Mouse (Mus musculus) kidney, embryonic 16.5 days (tissue): ENCODE measurements at regions not wholly inside any gene's neighbourhood (a gene's known extent, or its start where the extent isn't known, plus 50 kb on each side); places are given as distances from the start of the nearest gene placed in this dataset.
"Not testable (repeated sequence)": the region's sequence is repeated elsewhere in the genome, so short reads cannot be mapped to it uniquely, and the experiment has no call there.

ENCODE experiments used
- ATAC-seq: fragments of 200-750 bp; cut with Nextera tagmentation; 2 replicates; pipeline ENCODE4 v1.8.0; 2017; ENCODE audit warnings: moderate TSS enrichment; ENCODE audit not compliant: low FRiP score, low TSS enrichment
- H3K27ac ChIP-seq: fragments of 300-500 bp; sonication (generic); 2 replicates; pipeline ENCODE4 v1.5.1; 2014; ENCODE audit warnings: low read length
- H3K27me3 ChIP-seq: fragments of 300-500 bp; sonication (generic); 2 replicates; pipeline ENCODE4 v1.6.1; 2014; ENCODE audit warnings: low read length, control low read depth, mixed read lengths; ENCODE audit not compliant: insufficient read depth
- H3K36me3 ChIP-seq: fragments of 300-500 bp; sonication (generic); 2 replicates; pipeline ENCODE4 v1.6.1; 2014; ENCODE audit warnings: low read length, control low read depth, mixed read lengths; ENCODE audit not compliant: insufficient read depth
- H3K4me1 ChIP-seq: fragments of 300-500 bp; sonication (generic); 2 replicates; pipeline ENCODE4 v1.6.1; 2014; ENCODE audit warnings: low read length, control low read depth, mixed read lengths; ENCODE audit not compliant: insufficient read depth
- H3K4me2 ChIP-seq: fragments of 300-500 bp; sonication (generic); replicated peaks from 2 replicates; pipeline ENCODE4 v1.6.1; 2014; ENCODE audit warnings: low read depth, low read length
- H3K4me3 ChIP-seq: fragments of 300-500 bp; sonication (generic); 2 replicates; pipeline ENCODE4 v1.5.1; 2014; ENCODE audit warnings: mild to moderate bottlenecking, low read length
- H3K9ac ChIP-seq: fragments of 300-500 bp; sonication (generic); replicated peaks from 2 replicates; pipeline ENCODE4 v1.6.1; 2014; ENCODE audit warnings: low read length
- H3K9me3 ChIP-seq: fragments of 300-500 bp; sonication (generic); 2 replicates; pipeline ENCODE4 v1.6.1; 2016; ENCODE audit warnings: low read length, control low read depth
- WGBS: fragments of 180-500 bp; shearing (Covaris S2); extraction: QIAGEN DNeasy Blood & Tissue Kit; methylation state at CpG from one replicate; pipeline ENCODE4 v1.1.7; 2014; 5-methylcytosine and 5-hydroxymethylcytosine counted together

DNA sequence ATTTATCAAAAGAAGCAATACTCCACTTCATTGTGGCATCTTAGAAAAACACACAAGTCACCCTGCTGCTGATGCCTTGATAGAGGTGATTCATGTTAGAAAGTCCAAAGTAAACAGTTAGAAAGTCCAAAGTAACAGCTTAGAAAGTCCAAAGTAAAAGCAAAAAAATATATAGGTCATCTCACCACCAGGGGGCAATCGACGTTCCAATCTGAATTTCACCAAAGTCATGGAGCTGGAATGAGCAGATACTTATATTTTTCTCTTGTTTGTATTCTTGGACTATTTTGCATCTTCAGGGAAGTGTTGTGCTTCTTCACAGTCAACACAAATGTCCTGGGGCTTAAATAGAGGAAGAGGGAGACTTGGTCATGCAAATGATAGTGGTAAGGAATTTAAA lies 241.3 kb downstream of the Bmp2 start:
- no peak overlapping the region for H3K9ac ChIP-seq
- H3K27ac ChIP-seq = no peak overlapping the region
- no peaks in the 10 kb centered on the region for H3K4me1 ChIP-seq
- 23% methylated on average over 2 of the region's 2 CpGs for WGBS
- H3K36me3 ChIP-seq = no peaks in the 10 kb centered on the region
- no peaks in the 10 kb centered on the region for H3K9me3 ChIP-seq
- no peak for ATAC-seq
- no peak overlapping the region for H3K4me2 ChIP-seq
- no peaks in the 10 kb centered on the region for H3K27me3 ChIP-seq
- H3K4me3 ChIP-seq = no peak overlapping the region

DNA sequence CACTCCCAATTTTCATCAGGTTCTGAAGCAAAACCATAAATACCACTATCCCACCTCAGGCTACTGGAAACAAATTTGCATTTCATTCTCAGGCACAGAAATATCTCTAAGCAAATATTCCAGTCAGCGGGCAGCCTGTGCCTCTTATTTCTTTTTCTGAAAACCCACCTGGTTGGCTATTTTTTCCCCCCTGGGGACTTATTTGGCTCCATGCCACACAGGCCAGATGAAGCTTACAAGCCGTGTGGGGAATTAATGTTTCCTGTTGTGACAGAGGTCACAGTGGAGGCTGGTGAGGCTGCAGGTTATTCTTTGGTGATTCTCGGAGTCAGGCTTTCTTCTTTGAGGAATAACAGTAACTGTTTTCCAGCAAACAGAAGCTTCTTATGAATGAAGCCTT lies 250.7 kb downstream of the Bmp2 start:
- Histone ChIP-seq H3K4me3 (no peak overlapping the region), H3K4me1 (no peaks in the 10 kb centered on the region), H3K9ac (no peak overlapping the region), H3K27ac (no peak overlapping the region), H3K9me3 (no peaks in the 10 kb centered on the region), H3K27me3 (no peaks in the 10 kb centered on the region), H3K4me2 (no peak overlapping the region), H3K36me3 (no peaks in the 10 kb centered on the region)
- 25% methylated on average over 3 of the region's 3 CpGs for WGBS
- no peak for ATAC-seq

DNA sequence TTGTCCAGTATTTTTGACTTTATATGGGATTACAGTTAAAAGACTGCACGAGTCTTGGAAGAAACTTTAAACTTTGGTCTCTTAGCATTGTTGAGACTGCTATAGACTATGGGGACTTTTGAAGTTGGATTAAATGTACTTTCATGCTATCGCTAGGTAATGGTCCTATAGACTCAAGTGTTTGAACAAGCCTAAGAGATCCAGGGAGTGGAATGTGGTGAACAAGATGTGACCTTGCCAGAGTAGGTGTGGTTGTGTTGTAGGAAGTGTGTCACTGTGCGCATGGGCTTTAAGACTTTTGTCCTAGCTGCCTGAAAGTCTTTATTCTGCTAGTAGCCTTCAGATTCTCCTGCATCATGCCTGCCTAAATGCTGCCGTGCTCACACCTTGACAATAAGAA lies 269.5 kb downstream of the Bmp2 start:
- H3K9me3 ChIP-seq = no peaks in the 10 kb centered on the region
- H3K4me3 ChIP-seq = no peak overlapping the region
- H3K36me3 ChIP-seq = no peaks in the 10 kb centered on the region
- H3K27me3 ChIP-seq = no peaks in the 10 kb centered on the region
- no peaks in the 10 kb centered on the region for H3K4me1 ChIP-seq
- 88% methylated on average over 4 of the region's 4 CpGs for WGBS
- no peak overlapping the region for H3K27ac ChIP-seq
- ATAC-seq = no peak
- H3K9ac ChIP-seq = no peak overlapping the region
- no peak overlapping the region for H3K4me2 ChIP-seq

DNA sequence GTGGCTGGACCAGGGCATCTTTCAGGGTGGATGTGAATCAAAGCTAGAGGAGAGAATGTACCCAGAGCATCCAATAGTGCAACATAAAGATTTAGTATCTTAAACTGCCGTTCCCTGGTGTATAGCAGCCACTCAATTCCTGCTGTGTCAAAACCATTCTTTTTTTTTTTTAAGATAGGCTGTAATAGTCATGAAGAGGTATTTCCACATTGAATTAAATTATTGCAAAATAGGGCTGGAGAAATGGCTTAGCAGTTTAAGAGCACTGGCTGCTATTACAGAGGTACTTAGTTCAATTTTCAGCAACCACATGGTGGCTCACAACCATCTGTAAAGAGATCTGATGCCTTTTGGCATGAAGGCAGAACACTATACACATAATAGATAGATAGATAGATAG lies 277.4 kb downstream of the Bmp2 start:
- no peak for ATAC-seq
- no peak overlapping the region for H3K9ac ChIP-seq
- no peaks in the 10 kb centered on the region for H3K36me3 ChIP-seq
- H3K4me3 ChIP-seq = no peak overlapping the region
- H3K27ac ChIP-seq = no peak overlapping the region
- no peaks in the 10 kb centered on the region for H3K9me3 ChIP-seq
- no peaks in the 10 kb centered on the region for H3K4me1 ChIP-seq
- H3K4me2 ChIP-seq = no peak overlapping the region
- H3K27me3 ChIP-seq = no peaks in the 10 kb centered on the region
- 100% methylated on average over 1 of the region's 1 CpGs for WGBS

DNA sequence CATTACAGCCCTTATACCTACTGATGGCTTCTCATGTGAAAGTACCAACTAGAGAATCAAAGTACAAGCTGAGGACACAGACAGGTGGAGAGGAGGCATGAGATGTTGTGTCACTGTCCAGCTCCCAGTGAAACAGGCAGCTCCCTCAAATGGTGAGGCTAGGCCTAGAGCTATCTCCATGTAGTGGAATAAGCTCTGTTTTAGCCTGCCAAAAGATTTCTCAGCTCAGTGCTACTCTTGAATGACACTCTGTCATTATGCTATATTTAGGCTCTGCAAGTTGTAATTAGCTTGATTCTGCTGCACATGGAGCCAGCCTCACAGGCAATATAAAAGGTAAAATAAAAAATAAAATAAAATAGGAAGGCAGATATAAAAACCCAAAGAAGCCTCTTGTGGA lies 298.5 kb downstream of the Bmp2 start:
- H3K4me3 ChIP-seq = no peak overlapping the region
- H3K27me3 ChIP-seq = no peaks in the 10 kb centered on the region
- H3K4me1 ChIP-seq = no peaks in the 10 kb centered on the region
- no peaks in the 10 kb centered on the region for H3K36me3 ChIP-seq
- no peak overlapping the region for H3K9ac ChIP-seq
- H3K27ac ChIP-seq = no peak overlapping the region
- H3K4me2 ChIP-seq = no peak overlapping the region
- ATAC-seq = no peak
- no peaks in the 10 kb centered on the region for H3K9me3 ChIP-seq

DNA sequence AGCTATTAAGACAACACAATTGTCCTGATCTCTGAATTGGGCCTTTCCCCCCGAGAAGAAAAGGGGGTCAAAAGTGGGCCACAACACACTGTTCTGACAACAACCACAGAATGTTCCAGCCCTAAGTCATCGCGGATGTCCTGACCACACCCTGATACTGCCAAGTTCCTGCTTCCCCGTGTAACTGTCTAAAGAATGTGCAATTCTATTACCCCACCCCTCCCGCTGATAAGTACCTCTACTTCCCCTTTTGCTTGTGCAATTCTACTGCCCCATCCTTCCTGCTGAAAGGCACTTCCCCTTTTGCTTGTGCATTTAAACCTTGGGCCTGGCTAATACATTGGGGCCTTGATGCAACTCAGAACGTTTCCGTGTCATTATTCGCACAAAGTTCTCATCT lies 323.0 kb downstream of the Bmp2 start:
- H3K36me3 ChIP-seq, H3K9me3 ChIP-seq, H3K27ac ChIP-seq, H3K4me1 ChIP-seq, H3K27me3 ChIP-seq, H3K4me2 ChIP-seq, H3K9ac ChIP-seq, H3K4me3 ChIP-seq, ATAC-seq: not testable (repeated sequence)
- WGBS = 88% methylated on average over 8 of the region's 8 CpGs

DNA sequence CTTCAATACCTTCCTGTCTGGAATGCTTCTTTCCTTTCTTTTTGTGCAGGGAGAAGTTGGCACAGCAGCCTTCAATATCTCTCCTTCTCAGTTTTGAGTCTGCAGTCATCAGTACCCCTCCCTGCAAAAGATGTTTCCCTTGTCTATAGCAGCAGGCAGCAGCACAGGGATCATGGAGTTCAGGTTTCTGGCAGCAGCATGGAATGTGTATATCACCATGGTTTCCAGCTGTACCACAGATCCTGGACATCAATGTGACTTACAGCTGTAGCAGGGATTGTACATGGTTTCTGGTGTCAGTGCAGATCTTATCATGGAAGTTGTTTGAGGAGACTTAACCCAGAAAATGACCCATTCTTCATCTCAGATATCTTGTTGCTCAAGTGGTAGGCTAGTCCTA lies 331.7 kb downstream of the Bmp2 start:
- no peak overlapping the region for H3K4me3 ChIP-seq
- H3K36me3 ChIP-seq = no peaks in the 10 kb centered on the region
- no peak overlapping the region for H3K4me2 ChIP-seq
- H3K9me3 ChIP-seq = no peaks in the 10 kb centered on the region
- no peaks in the 10 kb centered on the region for H3K4me1 ChIP-seq
- H3K9ac ChIP-seq = no peak overlapping the region
- no peaks in the 10 kb centered on the region for H3K27me3 ChIP-seq
- no peak overlapping the region for H3K27ac ChIP-seq
- ATAC-seq = no peak

DNA sequence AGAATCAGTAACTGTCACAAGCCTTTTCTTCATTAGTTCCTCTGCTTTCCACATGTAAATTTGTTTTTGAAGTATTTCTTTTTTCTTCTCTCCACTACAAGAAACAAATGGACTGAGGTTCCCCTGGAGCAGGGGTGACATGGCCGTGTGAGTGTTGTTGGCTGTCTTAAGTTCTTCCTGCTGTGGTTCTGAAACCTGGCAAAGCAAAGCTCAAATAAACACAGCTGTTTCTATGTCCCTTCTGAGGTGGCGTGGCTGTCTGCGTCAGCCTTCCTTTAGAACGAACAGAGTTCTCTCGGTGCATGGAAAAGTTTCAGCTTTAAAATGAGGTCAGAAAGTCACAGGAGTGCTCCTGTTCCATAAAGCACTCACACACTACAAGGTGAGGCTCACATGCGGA lies 354.3 kb downstream of the Bmp2 start:
- Histone ChIP-seq H3K27ac (no peak overlapping the region), H3K4me2 (no peak overlapping the region), H3K4me1 (no peaks in the 10 kb centered on the region), H3K36me3 (no peaks in the 10 kb centered on the region), H3K9me3 (no peaks in the 10 kb centered on the region), H3K4me3 (no peak overlapping the region), H3K27me3 (no peaks in the 10 kb centered on the region), H3K9ac (no peak overlapping the region)
- ATAC-seq = no peak
- WGBS = 64% methylated on average over 6 of the region's 6 CpGs
